Mouse (Mus musculus) T-helper 17 cell (primary cell): ENCODE results near the gene Kpna7.
"Not testable (repeated sequence)": the region's sequence is repeated elsewhere in the genome, so short reads cannot be mapped to it uniquely, and the experiment has no call there.

Experiments used
- in situ Hi-C, 2 experiments: fragments of 300-600 bp; cut with MboI, MseI; formaldehyde crosslinking; loops; 1 replicate in 1 of 2; 2 replicates in 1 of 2; pipeline ENCODE4 v1.15.1; 2025; ENCODE audit warnings: high pct_unique_total_duplicates in 2 of 2

The Kpna7 gene

GRCm38 (mm10) chr5:145042690-145043089, 41.1 kb downstream of the Kpna7 start, which contains the start of gene 1700018F24Rik:
1700018F24Rik (plus strand) TSS chr5:145042990.
- in situ Hi-C loops: not testable (repeated sequence)

DNA sequence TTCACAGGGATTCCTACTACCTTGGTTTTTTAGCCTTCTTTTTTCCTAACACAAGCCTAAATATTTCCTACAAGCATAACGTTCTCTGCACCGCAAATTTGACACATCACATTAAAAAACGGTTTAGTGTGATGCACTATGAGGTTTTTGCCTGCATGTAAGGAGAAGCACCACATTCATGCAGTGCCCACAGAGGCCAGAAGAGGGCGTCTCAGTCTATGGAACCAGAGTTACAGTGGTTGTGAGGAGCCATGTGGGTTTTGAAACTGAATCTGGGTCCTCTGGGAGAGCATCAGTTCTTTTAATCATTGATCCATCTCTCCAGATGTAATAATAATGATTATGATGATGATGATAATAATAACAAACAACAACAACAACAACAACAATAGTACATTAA, 42.2 kb downstream of the Kpna7 start:
- in situ Hi-C loops: no loop called here

DNA sequence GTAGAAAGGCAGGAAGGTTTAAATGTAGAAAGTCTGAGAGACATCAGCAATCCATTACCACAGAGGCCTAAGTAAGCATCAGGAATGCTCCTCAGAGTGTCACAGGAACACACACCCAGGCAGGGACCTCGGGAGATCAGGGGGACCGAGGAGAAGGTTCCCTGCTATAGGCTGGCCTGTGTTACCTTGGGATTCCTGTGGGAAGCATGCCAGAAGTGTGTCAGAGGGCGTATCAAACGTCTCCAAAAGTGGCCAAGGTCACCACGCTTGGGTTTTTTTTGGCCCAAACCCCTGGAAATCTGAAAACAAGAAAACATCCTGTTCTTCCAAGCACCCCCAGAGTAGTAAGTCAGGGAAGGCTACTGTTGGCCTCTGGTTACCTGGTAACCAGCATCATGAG, 51.4 kb downstream of the Kpna7 start, which contains the start of gene Gm4871:
TSS of gene Gm4871 (minus strand) at position 364 of the 400 bp plus-strand sequence.
- in situ Hi-C loops: not testable (repeated sequence)

GRCm38 (mm10) chr5:145030476-145030875, 53.4 kb downstream of the Kpna7 start:
- in situ Hi-C loops: not testable (repeated sequence)

DNA sequence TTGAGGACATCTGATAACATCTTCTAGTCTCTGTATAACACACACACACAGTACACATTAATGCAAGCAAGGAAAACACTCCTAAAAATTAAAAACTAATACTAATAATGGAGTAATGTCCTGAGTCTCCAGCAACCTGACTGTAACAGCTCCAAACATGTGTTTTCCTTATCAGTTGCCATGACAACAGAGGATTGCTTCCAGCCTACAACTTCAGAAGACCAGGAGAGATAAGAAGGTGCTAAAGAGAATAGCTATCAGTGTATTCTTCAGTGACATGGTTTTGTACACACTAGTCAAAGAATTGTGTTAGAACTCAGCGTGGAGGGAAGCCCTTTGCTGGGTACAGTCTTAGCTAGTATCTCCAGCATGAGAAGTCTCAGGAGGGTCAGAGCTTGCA, 63.1 kb downstream of the Kpna7 start:
- in situ Hi-C loops: loop anchor here in 1 of 2 experiments (10.0 kb wide), 1 partner anchor 1216 kb away; no protein-coding TSS in a partner anchor

- in situ Hi-C loops: loop anchor here in 1 of 2 experiments (10.0 kb wide), 1 partner anchor 1215 kb away; no protein-coding TSS in a partner anchor
These were observed 63.6 kb downstream of the Kpna7 start for GRCm38 (mm10) chr5:145020254-145020653.

- in situ Hi-C loops: not testable (repeated sequence)
These were observed 67.1 kb downstream of the Kpna7 start for GRCm38 (mm10) chr5:145016761-145017160.

DNA sequence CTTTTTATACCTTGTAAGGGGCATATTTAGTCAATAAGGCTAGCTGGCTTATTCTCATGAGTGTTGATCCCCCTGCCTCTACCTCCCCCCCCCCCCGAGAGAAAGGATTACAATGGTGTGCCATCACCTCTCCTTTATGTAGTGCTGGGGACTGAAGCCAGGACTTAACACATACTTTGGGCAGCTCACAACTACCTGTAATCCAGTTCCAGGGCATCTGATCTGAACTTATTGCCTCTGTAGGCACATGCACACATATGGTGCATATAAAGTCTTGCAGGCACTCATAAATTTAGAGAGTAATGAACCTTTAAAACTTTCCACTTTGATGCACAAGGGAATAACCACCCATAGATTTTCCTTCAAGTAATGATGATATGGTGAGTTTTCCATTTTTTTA, 69.6 kb downstream of the Kpna7 start:
- in situ Hi-C loops: no loop called here

DNA sequence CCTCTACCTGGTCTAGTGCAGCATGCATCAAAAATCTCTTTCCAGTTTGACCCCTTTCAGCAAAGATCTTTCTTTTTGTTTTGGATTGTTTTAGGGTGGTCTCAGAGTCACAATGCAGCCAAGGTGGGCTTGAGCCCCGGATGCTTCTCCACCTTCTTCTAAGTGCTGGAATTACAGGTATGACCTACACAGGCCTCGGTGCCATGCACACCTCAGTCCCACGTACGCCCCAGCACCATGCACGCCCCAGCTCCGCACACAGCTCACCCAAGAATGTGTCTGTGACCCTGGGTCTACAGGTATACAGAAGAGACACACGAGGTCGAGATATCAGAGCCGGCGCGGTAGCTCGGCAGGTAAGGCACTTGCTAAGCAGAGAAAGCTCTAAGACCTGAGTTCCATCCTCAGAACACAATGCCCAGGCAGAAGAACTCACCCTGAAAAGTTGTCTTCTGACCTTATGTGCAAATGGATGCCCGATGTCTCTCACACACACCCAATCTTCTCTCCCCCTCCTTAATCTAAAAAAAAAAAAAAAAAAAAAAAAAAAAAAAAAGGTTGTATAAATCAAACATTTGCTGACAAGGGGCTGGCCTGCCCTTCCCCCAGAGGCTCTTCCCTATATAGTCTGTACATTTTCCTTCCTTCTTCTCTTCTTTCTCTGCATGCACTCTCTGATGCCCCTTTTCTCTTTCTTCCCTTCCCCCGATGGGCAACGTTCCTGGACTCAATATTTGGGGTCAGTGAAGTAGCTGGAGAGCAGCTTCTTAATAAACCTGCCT, 74.8 kb downstream of the Kpna7 start:
- in situ Hi-C loops: no loop called here

DNA sequence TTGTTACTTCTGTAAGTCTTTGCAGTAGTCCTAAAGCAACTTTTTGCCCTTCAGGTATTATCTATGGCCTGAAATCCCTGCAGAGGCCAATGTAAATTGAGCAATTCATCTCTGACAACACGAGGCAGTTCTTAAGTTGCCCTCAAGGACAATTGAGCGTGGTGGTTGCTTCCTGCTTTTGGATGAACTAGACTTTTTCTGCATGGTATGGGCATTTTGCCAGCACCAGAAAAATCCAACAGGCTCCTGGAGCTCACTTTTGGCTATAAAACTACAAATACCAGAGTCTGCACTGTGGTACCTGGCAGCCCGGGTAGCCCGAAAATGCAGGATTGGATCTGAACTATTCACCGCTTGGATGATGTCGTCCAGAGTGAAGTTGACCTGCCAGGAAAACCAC, 78.2 kb downstream of the Kpna7 start:
- in situ Hi-C loops: no loop called here

DNA sequence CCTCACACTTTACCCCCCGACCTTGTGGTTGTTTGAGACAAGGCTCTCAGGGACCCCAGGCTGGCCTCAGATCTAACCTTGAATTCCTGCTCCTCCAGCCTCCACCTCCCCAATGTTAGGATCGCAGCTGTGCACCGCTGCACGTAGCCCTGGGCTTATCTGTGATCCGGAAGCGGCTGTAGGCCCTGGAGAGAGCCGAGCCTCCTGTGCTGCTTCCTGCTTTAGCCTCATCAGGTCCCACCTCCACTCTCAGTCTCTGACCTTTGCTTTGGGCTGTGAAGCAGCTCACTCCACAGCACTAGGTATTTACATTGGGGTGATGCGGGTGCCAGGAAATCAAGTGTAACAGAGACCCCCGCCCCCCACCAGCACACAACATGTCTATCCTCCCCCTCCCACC, 79.3 kb downstream of the Kpna7 start:
- in situ Hi-C loops: no loop called here

DNA sequence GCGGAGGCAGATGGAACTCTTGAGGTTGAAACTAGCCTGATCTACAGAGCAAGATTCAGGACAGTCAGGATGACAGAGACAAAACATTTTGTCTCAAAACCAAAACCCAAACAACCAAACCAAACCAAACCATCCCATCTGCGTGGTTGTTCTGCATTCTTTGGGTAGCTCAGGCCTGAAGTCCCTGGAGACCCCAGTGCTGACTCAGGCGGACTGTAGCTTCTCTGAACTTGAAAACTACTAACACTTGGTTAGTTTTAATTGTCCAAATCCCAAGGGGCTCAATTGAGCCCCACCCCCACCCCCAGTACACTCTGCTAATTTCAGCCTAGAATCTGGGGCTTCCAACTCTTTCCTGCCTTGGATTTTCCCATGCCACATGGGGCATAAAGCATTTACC, 80.5 kb downstream of the Kpna7 start:
- in situ Hi-C loops: no loop called here

DNA sequence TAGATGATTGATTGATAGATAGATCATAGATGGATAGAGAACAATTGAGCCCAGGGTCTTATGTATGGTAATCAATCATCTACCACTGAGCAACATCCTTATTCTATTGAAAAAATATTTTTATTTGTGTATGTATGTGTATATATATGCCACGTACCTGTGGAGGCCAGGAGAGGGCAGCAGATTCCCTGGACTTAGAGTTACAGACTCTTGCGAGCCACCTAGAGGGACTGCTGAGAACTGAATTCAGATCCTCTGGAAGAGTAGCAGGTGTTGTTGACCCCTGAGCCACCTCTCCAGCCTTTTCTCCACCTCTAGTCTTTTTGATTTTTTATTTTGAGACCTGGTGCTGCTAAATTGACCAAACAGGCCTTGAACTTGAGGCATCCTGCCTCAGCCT, 85.3 kb downstream of the Kpna7 start:
- in situ Hi-C loops: no loop called here

DNA sequence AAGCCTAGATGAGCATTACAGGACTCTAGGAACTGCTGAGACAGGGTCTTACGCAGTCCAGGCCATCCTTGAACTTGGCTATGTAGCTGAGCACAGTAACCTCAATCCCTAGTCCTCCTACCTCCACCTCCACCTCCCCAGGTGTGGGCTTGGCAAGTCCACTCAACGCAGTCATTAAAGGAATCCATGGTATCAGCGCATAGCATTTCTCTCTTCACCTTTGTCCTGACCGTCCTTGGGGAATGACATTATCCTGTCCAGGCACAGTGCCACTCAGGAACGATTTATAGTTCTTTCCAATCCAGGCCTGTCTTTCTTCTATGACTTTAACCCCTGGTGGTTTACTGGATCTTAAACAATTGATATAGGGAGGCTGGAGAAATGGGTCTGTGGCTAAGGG, 93.3 kb downstream of the Kpna7 start:
- in situ Hi-C loops: no loop called here

DNA sequence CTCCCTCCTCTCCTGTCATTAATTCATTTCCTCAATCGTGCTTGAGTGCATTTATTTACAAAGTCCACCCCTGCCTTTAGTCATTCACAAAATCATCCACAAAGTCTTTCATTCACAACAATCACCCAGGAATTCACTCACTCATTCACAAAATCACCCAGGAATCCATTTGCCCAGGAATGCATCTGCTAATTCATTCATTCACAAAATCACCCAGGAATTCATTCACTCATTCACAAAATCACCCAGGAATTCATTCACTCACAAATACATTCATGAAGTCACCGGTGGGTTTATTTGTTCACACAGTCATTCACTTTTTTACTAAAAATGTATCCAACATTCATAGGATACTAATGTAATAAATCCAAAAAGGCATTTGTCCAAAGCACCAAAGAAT, 93.8 kb downstream of the Kpna7 start:
- in situ Hi-C loops: no loop called here

DNA sequence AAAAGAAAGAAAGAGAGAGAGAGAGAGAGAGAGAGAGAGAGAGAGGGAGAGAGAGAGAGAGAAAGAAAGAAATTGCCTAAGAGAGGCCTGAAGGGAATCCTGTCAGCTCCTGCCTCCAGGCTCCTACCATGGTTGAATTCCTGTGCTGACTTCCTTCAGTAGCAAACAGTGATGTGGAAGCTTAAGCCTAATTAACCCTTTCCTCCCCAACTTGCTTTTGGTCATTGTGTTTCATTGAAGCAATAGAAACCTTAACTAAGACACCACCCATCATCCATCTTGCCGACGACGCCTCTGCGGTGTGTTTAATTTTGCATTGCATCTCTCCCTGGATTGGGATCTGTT, 94.8 kb downstream of the Kpna7 start:
- in situ Hi-C loops: loop anchor here in 1 of 2 experiments (5.0 kb wide), 1 partner anchor 93 kb away; the partner anchor contains the start of genes Arpc1a and Kpna7

- in situ Hi-C loops: loop anchor here in 1 of 2 experiments (5.0 kb wide), 1 partner anchor 94 kb away; the partner anchor contains the start of genes Arpc1a and Kpna7
These were observed 95.3 kb downstream of the Kpna7 start for GRCm38 (mm10) chr5:144988340-144989060.

GRCm38 (mm10) chr5:144987561-144987960, 96.3 kb downstream of the Kpna7 start:
- in situ Hi-C loops: loop anchor here in 1 of 2 experiments (5.0 kb wide), 1 partner anchor 95 kb away; the partner anchor contains the start of genes Arpc1a and Kpna7

GRCm38 (mm10) chr5:144984839-144985238, 99.0 kb downstream of the Kpna7 start:
- in situ Hi-C loops: loop anchor here in 1 of 2 experiments (5.0 kb wide), 1 partner anchor 97 kb away; the partner anchor contains the start of genes Arpc1a and Kpna7

DNA sequence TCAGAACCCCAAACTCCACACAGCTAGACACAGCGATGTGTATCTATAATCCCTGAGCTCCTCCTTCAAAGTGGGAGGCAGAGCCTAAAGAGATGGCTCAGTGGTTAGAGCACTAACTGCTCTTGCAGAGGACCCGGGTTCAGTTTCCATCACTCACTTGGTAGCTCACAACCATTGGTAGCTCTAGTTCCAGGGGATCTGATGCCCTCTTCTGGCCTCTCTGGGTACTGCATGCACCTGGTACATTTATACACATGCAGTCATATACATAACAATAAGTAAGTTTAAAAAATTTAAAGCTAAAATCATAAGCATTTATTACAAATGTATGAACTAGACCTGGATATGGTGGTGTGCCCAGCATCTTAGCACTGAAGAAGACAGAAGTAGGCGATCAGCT, 100.6 kb downstream of the Kpna7 start:
- in situ Hi-C loops: no loop called here

DNA sequence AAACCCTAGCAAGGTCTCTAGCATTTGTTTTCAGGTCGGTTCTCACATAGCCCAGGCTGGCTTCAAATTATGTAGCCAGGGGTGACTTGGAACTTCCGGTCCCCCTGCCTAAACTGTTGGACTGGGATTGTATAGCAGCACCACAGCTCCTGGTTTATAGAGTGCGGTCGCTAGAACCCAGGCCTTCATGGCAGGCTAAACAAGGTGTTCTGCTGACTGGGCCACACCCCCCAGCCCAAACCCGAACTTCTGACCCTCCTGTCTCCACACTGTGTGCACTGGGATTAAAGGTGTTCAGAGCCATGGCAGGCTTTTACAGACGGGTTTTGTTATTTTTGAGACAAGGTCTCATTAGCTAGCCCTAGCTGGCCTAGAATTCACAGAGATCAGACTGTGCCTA, 104.7 kb downstream of the Kpna7 start:
- in situ Hi-C loops: loop anchor here in 1 of 2 experiments (10.0 kb wide), 1 partner anchor 104 kb away; no protein-coding TSS in a partner anchor

GRCm38 (mm10) chr5:144978533-144979107, 105.2 kb downstream of the Kpna7 start:
- in situ Hi-C loops: loop anchor here in 1 of 2 experiments (10.0 kb wide), 1 partner anchor 104 kb away; no protein-coding TSS in a partner anchor
